In the genomic region with DNA sequence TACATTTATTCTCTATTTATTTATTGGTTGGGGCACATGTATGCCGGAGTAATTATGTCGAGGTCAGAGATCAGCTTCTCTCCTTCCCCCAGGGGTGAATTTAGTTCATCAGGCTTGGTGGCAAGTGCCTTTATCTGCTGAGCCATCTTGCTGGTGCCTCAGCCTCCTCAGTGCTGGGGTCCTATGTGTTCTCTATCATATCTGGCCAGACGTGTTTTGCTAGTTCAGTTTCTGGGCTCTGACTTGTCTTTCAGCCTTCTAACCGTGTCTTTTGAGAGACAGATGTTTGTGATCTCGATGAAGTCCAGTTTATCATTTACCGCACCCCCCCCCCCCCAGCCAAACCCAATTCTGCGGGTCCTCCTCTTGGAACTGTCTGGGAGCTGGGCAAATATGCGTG, we compare ENCODE assay signal across 14 mouse cellular contexts. TPM values are rescaled to one million over a fixed set of nuclear protein-coding genes. Genes with fewer than 3 reads are reported as not detected.
DNase-seq lines count a peak whose midpoint lies in the region; ATAC-seq and TF ChIP-seq lines count a peak whose summit lies in the region.
"Had no signal": no experiment of that assay in that cellular context is flagged by ENCODE, and none has a peak within 500 bp of the region (broad histone marks: within the 10 kb centered on the region; RNA-seq: fewer than 3 reads in every experiment).

No protein-coding gene starts in this region.

- H3K9me3 ChIP-seq in kidney, embryonic 15.5 days (replicated peaks) = no peaks in the 10 kb centered on the region
- no peaks in the 10 kb centered on the region for H3K9me3 ChIP-seq in erythroblast, embryonic 14.5 days (ENCODE audit: control insufficient read depth, low read length)
- H3K9me3 ChIP-seq in liver, embryonic 13.5 days (replicated peaks) = no peaks in the 10 kb centered on the region
- no peaks in the 10 kb centered on the region for H3K9me3 ChIP-seq in stomach, postnatal 0 days (ENCODE audit: control insufficient read depth, low read length)
- no peaks in the 10 kb centered on the region for H3K9me3 ChIP-seq in forebrain, embryonic 10.5 days
- H3K9me3 ChIP-seq: forebrain, embryonic 12.5 days; hindbrain, embryonic 13.5 days; neural tube, embryonic 13.5 days had no signal

- H3K9ac ChIP-seq in kidney, embryonic 15.5 days = no peak overlapping the region
- H3K9ac ChIP-seq in liver, embryonic 13.5 days = peak overlapping the region; percentile 42
- no peak overlapping the region for H3K9ac ChIP-seq in stomach, postnatal 0 days (ENCODE audit: low read length)
- H3K9ac ChIP-seq: forebrain, embryonic 12.5 days; hindbrain, embryonic 13.5 days; neural tube, embryonic 13.5 days had no signal

- 47% methylated on average over 8 of the region's 8 CpGs for WGBS in kidney, embryonic 15.5 days
- 10% methylated on average over 8 of the region's 8 CpGs for WGBS in liver, embryonic 13.5 days (ENCODE audit: insufficient replicate concordance)
- 28% methylated on average over 8 of the region's 8 CpGs for WGBS in stomach, postnatal 0 days
- 51% methylated on average over 8 of the region's 8 CpGs for WGBS in forebrain, embryonic 10.5 days

- H3K4me3 ChIP-seq in kidney, embryonic 15.5 days (replicated peaks) = no peak overlapping the region
- peak overlapping the region; percentile 58 for H3K4me3 ChIP-seq in erythroblast, embryonic 14.5 days (replicated peaks)
- peak overlapping the region; percentile 40 for H3K4me3 ChIP-seq in liver, embryonic 13.5 days (replicated peaks)
- H3K4me3 ChIP-seq in stomach, postnatal 0 days (ENCODE audit: low read depth, low read length) = no peak overlapping the region
- no peak overlapping the region for H3K4me3 ChIP-seq in forebrain, embryonic 10.5 days
- H3K4me3 ChIP-seq: forebrain, embryonic 12.5 days; hindbrain, embryonic 13.5 days; neural tube, embryonic 13.5 days had no signal

- no peak for TF ChIP-seq EP300 in stomach, postnatal 0 days (optimal IDR thresholded peaks at IDR 0.05)

- no peaks in the 10 kb centered on the region for H3K27me3 ChIP-seq in kidney, embryonic 15.5 days
- no peaks in the 10 kb centered on the region for H3K27me3 ChIP-seq in erythroblast, embryonic 14.5 days (ENCODE audit: control insufficient read depth)
- H3K27me3 ChIP-seq in liver, embryonic 13.5 days = no peaks in the 10 kb centered on the region
- H3K27me3 ChIP-seq in stomach, postnatal 0 days (ENCODE audit: control insufficient read depth, insufficient read depth, low read length) = no peaks in the 10 kb centered on the region
- H3K27me3 ChIP-seq in forebrain, embryonic 10.5 days (ENCODE audit: poor library complexity, severe bottlenecking) = no peaks in the 10 kb centered on the region
- H3K27me3 ChIP-seq: CH12.LX; forebrain, embryonic 12.5 days; hindbrain, embryonic 13.5 days; neural tube, embryonic 13.5 days had no signal

- no peak for DNase-seq in kidney, postnatal 36 days
- DNase-seq in liver, embryonic 13.5 days = peak; percentile 76
- no peak for DNase-seq in stomach, postnatal 0 days (ENCODE audit: low spot score)
- no peak for DNase-seq in right cerebral cortex, adult 18-20 months
- no peak for DNase-seq in forebrain, embryonic 10.5 days (ENCODE audit: extremely low spot score, low spot score)
- DNase-seq in adrenal gland, postnatal 36 days = no peak

- no peak for ATAC-seq in kidney, embryonic 15.5 days (replicated peaks; ENCODE audit: low FRiP score)
- ATAC-seq in liver, embryonic 13.5 days (ENCODE audit: low read depth) = peak; percentile 88
- ATAC-seq in stomach, postnatal 0 days (ENCODE audit: low FRiP score, low TSS enrichment) = no peak

- no peak for TF ChIP-seq CTCF in stomach, postnatal 0 days (IDR thresholded peaks at IDR 0.05; ENCODE audit: low read depth)

- H3K4me2 ChIP-seq in kidney, embryonic 15.5 days = 0 out of 2 replicates have a peak overlapping the region, but pooled peaks have one; percentile 16
- peak overlapping the region; percentile 69 for H3K4me2 ChIP-seq in liver, embryonic 13.5 days
- H3K4me2 ChIP-seq in stomach, postnatal 0 days (replicated peaks; ENCODE audit: low read depth) = 0 out of 2 replicates have a peak overlapping the region, but pooled peaks have one; percentile 6
- H3K4me2 ChIP-seq: forebrain, embryonic 12.5 days; heart, embryonic 11.5 days; hindbrain, embryonic 13.5 days; midbrain, embryonic 11.5 days; neural tube, embryonic 13.5 days had no signal

- no peak overlapping the region for H3K27ac ChIP-seq in kidney, embryonic 15.5 days
- H3K27ac ChIP-seq in liver, embryonic 13.5 days = peak overlapping the region; percentile 88
- no peak overlapping the region for H3K27ac ChIP-seq in stomach, postnatal 0 days (replicated peaks)
- no peak overlapping the region for H3K27ac ChIP-seq in forebrain, embryonic 10.5 days
- H3K27ac ChIP-seq: forebrain, embryonic 12.5 days; hindbrain, embryonic 13.5 days; neural tube, embryonic 13.5 days had no signal

- no peaks in the 10 kb centered on the region for H3K36me3 ChIP-seq in kidney, embryonic 15.5 days
- peaks cover 24% of the 10 kb centered on the region for H3K36me3 ChIP-seq in erythroblast, embryonic 14.5 days (ENCODE audit: control insufficient read depth)
- no peaks in the 10 kb centered on the region for H3K36me3 ChIP-seq in liver, embryonic 13.5 days
- H3K36me3 ChIP-seq in stomach, postnatal 0 days (ENCODE audit: control insufficient read depth, insufficient read depth, low read length) = no peaks in the 10 kb centered on the region
- no peaks in the 10 kb centered on the region for H3K36me3 ChIP-seq in forebrain, embryonic 10.5 days (replicated peaks)
- H3K36me3 ChIP-seq: forebrain, embryonic 12.5 days; hindbrain, embryonic 13.5 days; neural tube, embryonic 13.5 days had no signal

- peaks cover 34% of the 10 kb centered on the region for H3K4me1 ChIP-seq in kidney, embryonic 15.5 days
- peaks cover 49% of the 10 kb centered on the region for H3K4me1 ChIP-seq in erythroblast, embryonic 14.5 days (ENCODE audit: control insufficient read depth)
- H3K4me1 ChIP-seq in liver, embryonic 13.5 days (replicated peaks) = peaks cover 72% of the 10 kb centered on the region
- H3K4me1 ChIP-seq in stomach, postnatal 0 days (replicated peaks; ENCODE audit: control insufficient read depth, insufficient read depth) = no peaks in the 10 kb centered on the region; the same call in 1 of the 2 replicates
- peaks cover 30% of the 10 kb centered on the region for H3K4me1 ChIP-seq in forebrain, embryonic 10.5 days

RNA-seq across cellular contexts. Expression of gene Lrrc20, which starts 16.0 kb away (rescaled TPM):
- 8.1 and 8.4 TPM in 2 replicates for polyA plus RNA-seq in kidney, embryonic 15.5 days (2015; fragmentation: Nextera tagmentation; extraction: Ambion mirVana)
- 2.4 and 2.9 TPM in 2 replicates for polyA plus RNA-seq in erythroblast, embryonic 14.5 days (2012)
- polyA plus RNA-seq in liver, embryonic 13.5 days (2015; fragmentation: Nextera tagmentation; extraction: Ambion mirVana) = 7.8 and 8.1 TPM in 2 replicates
- 6.7 and 7.3 TPM in 2 replicates for polyA plus RNA-seq in stomach, postnatal 0 days (2015; fragmentation: Nextera tagmentation; extraction: Ambion mirVana)
- polyA plus RNA-seq in forebrain, embryonic 10.5 days (2016; fragmentation: Nextera tagmentation; extraction: Ambion mirVana) = 9.7 and 9.9 TPM in 2 replicates
- total RNA-seq in adrenal gland, postnatal 36 days (2021) = 10 to 100 TPM; 15.1 to 24.4 TPM

RNA-seq across cellular contexts. Expression of gene Eif4ebp2, which starts 39.1 kb away (rescaled TPM):
- 69.4 and 70.0 TPM in 2 replicates for polyA plus RNA-seq in kidney, embryonic 15.5 days (2015; fragmentation: Nextera tagmentation; extraction: Ambion mirVana)
- 6.2 and 6.5 TPM in 2 replicates for polyA plus RNA-seq in erythroblast, embryonic 14.5 days (2012)
- 47.4 and 50.8 TPM in 2 replicates for polyA plus RNA-seq in liver, embryonic 13.5 days (2015; fragmentation: Nextera tagmentation; extraction: Ambion mirVana)
- 41.5 and 47.7 TPM in 2 replicates for polyA plus RNA-seq in stomach, postnatal 0 days (2015; fragmentation: Nextera tagmentation; extraction: Ambion mirVana)
- polyA plus RNA-seq in forebrain, embryonic 10.5 days (2016; fragmentation: Nextera tagmentation; extraction: Ambion mirVana) = 98.9 and 104 TPM in 2 replicates
- total RNA-seq in adrenal gland, postnatal 36 days (2021) = 100 to 1,000 TPM; 100 to 110 TPM

Comparison
In these comparisons a context has a peak if more than half of its experiments do, and no peak if none do; other contexts are left out.
1. H3K4me2 ChIP-seq: peak in every context shown above with its lines; median percentile 69 in liver, embryonic 13.5 days; 16 in kidney, embryonic 15.5 days; 6 in stomach, postnatal 0 days.
2. H3K4me3 ChIP-seq: peak in erythroblast, embryonic 14.5 days (single experiment) and liver, embryonic 13.5 days (single experiment); none in kidney, embryonic 15.5 days (single experiment), stomach, postnatal 0 days (single experiment) and forebrain, embryonic 10.5 days (single experiment).